Mouse (Mus musculus) adrenal gland, adult (tissue): Measurements from ENCODE around the gene Tead1.
A peak's percentile ranks its signal among the peaks of the same experiment; 100 is the strongest.
"Not testable (repeated sequence)": the region's sequence is repeated elsewhere in the genome, so short reads cannot be mapped to it uniquely, and the experiment has no call there.

Source experiments
- DNase-seq, 2 experiments: peaks; one replicate each; pipeline ENCODE4 v3.0.0; 2022 to 2023; ENCODE audit warnings: low spot score in 1 of 2; ENCODE audit not compliant: inconsistent age in 2 of 2

Tead1 gene

DNA sequence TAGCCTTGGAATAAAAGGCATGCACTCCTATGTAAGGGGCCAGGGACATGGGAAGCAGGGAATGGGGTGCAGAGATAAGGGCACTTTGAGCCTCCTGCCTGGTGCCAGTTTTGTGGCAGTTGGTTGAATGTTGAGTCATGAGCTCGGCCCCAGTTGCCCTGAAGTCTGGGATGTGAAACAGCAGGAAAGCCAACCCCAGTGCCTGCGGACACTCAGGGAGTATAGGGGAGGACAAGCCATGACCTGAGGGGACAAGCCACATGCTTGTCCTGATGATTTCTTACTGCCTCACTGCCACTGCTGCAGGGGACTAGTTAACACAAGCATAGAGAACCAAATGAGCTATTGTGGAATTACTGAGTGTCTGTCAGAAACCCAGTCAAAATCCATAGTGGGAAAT is 228.3 kb downstream of the Tead1 start:
- DNase-seq: peak; percentile 18 to 47

DNA sequence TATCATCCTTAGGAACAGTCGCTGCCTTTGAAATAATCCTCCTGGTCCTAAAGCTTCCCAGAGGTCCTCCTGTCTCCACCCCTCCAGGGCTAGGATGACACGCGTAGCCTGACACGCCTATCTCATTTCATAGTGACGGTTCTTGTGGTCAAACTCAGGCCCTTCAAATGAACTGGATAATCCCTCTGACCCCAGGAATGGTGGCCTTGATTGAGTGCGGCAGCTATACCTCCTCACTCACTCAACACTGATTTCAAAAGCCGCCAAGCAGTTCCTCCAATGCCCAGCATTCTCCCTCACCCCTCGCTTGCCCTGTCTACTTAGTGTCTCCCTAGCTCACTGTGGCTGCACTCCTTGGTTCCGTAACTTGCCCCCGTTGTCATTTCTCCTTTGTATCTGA is 230.0 kb downstream of the Tead1 start:
- DNase-seq: no peak

DNA sequence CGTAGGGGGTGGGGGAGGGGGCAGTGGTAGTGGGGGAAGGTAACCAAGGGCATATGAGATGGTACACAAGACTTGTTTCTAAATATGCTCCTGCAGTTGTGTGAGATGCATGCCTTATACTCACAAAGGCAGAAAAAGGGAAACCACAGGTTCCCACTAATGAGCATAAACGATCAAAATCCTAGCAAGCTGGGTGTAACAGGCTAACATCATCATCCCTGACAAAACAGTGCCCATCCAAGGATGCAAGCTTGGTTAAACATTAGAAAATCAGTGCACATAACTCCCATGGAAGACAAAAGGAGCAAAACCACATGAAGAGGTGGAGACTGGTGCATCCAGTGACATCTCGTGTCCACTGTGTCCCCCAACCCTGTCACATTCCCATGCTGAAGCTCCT is 233.9 kb downstream of the Tead1 start:
- DNase-seq: no peak

DNA sequence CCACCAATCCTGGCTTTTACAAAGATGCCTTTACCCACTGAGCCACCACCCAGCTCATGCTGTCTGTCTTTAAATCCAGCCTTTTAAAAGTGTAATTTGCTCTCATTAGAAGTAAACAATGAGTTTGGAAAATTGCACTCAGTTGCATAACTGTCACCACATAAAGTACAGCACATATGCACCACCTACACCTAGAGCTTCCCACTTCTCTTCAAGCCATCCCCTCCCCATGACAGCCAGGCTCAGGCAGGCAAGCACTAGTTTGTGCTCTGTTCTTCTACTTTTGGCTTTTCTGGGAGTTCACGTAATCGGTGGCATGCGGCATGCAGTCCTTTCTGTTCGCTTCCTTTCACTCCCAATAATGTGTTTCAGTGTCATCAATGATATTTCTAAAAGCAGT is 236.5 kb downstream of the Tead1 start:
- DNase-seq: no peak

DNA sequence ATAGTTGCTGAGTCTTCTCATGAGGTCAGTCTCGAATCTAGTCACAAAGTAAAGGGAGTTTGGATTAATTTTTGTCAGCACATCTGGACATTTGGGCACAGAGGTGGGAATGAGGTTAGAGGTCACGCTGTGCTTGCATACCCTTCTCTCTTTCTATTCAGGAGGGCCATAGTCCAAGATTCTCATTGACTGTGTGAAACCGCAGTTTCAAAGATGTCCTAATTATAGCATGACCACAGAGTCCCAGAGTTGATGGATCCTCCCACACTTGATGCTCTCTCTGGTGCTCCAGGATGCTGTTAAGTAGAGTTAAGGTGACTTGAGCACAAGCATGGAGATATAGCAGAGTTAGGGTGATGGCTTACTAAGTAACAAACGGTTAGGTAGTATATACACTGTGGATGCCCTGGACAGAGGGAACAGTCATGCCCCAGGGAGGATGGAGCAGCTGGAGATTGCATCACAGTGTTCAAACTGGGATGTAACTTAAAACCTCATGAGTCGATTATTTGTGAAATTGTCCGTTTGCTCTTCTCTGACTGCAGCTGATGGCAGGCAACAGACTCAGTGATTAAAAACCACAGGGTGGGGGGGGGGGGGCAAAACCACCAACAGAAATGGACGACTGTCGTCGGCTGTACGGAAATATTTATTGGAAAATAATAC is 238.6 kb downstream of the Tead1 start:
- no peak for DNase-seq

DNA sequence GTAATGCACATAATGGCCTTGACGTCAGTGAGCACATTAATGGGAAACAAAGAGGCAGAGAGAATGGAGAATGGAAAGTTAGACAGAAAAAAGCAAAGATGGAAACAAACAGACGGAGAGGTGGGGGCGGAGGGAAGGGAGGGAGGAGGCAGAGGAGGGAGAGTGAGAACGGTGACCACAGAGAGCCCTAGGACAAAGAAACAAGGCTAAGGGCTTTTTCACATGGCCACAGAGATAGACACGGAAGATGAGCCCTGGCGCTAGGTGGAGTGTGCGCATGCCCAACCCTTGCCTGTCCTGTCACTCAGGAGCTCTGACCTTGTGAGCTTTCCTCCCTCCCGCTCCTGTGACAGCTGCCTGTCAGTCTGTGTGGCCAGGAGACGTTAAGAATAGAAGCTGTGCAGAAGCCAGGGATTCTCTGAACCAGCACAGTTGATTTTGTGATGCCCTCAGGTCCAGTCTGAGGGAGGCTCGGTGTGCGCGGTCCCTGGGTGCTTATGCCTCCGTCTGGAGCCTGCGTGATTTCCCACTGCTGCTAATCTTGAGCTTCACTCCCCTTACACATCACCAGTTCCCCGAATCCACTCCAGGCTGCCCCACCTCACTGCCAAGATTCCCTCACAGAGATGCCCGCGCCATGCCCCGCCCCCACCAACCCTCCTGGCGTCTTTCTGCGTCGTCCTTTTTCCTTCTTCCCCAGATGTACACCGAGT is 239.3 kb downstream of the Tead1 start:
- peak; percentile 66 to 84 for DNase-seq

DNA sequence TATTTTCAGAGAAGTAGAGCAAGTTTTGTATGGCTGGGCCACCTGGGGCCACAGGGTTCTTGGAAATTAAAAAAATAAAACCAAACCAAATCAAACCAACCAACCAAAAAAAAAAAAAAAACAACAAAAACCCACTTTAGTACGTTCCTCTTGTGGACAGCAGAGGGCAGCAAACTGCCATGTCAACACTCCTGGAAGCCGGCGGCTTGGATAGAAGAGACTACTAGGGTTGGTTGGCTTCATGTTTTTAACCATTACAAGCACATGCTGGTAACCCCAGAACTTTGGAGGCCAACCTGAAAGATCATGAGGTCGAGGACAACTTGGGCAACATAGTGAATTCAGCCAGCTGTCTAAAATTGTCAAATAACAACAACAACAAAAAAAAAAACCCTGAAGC is 240.7 kb downstream of the Tead1 start:
- DNase-seq: peak; percentile 54 to 83

DNA sequence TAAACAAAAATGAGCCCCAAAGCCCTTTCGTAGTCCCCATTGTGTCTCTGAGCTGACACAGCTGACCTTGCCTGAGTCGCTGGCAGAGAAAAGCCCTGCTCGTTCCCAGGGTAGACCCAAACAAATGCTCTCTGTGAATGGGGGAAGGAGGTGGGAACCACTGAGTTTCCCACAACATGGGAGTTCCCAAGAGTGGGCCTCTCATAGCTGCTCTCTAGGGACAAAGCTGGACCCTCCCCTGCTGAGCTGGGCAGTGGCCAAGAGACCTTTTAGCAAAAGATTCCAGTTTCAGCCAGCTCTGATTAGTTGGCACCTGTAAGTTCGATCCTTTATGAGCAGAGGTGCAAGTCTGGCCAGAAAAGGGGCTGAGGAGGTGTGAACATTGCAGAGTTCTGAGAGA is 243.7 kb downstream of the Tead1 start:
- no peak for DNase-seq

DNA sequence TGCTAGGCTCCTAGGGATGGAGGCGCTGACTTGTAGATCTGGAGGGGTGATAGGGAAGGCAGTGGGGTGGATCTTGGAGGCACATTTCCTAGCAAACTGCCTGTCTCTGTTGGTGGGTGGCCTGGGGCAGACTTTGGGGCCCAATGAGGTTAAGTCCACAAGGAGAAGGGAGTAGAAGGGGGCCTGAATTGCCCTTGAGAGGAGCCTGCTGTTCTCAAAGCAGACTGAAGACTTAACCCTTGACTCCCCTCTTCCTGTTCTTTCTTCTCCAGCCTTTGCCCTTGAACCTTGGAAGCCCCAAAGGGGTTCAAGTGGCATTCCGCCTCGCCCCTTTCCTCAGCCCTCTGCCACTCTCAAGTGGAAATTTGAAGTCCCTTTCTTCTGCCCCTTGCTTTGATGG is 244.6 kb downstream of the Tead1 start:
- DNase-seq: no peak

DNA sequence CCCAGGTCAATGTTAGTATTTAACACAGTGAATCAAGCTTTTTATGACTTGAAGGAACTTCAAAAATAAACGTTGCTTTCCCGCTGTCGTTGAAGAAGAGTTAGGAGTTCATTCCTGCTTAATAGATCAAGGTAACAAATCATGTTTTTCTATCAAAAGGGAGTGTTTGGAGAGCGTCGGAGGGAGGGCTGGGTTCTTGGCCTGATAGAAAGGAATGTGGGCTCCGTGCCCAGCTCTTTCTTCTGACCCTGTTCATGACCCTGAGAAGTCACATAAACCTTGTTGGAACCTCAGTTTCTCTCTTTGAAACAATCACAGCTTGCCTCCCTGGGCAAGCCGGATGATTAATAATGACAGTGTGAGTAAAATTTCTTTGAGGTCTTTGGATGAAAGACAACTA is 251.6 kb downstream of the Tead1 start:
- DNase-seq: peak; percentile 54 to 85

DNA sequence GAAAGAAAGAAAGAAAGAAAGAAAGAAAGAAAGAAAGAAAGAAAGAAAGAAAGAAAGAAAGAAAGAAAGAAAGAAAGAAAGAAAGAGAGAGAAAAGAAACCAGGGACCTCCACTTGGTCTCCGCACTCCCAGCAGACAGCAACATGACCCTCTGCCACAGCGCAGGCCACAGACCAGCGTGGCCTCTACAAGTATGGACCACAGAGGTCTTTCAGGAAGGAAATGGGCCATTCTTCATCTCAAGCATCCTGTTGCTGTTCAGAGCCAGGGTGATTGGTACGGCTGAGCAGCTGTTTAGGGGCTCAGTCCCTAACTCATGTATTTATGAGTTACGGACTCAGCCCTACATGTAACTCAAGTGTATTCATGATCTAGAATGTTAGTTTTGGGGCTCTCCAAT is 256.8 kb downstream of the Tead1 start:
- DNase-seq: not testable (repeated sequence)

DNA sequence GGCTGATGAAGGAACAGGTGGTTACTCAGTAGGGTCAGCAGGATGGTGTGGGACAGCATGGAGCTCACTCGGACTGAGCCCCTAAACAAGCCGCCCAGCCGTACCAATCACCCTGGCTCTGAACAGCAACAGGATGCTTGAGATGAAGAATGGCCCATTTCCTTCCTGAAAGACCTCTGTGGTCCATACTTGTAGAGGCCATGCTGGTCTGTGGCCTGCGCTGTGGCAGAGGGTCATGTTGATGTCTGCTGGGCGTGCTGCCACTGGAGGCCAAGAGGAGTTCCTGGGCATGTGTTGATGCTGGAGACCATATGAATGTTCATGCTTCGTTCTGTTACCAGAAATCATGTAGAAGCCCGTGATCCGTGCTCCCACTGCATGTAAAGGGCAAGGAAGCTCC is 258.0 kb downstream of the Tead1 start:
- DNase-seq: no peak

DNA sequence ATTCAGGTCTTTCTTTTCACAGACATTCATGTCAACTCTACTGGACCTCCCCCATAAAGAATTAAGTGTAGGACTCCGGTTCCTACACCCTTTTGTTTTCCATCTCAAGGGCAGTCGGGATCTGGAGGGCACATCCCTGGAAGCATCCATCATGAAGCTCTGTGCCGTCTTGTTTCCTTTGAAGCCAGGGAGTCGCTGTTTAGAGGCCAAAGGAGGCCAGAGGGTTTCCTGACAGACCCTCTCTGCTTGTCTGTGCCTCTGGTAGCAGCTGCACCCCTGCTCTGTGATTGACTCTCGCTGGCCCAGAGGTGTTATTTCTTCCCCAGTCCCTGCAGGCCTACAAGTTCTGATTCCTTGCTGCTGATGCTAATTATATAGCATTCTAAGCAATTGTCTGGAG is 259.8 kb downstream of the Tead1 start:
- DNase-seq: peak in 1 of 2 experiments; percentile 38

DNA sequence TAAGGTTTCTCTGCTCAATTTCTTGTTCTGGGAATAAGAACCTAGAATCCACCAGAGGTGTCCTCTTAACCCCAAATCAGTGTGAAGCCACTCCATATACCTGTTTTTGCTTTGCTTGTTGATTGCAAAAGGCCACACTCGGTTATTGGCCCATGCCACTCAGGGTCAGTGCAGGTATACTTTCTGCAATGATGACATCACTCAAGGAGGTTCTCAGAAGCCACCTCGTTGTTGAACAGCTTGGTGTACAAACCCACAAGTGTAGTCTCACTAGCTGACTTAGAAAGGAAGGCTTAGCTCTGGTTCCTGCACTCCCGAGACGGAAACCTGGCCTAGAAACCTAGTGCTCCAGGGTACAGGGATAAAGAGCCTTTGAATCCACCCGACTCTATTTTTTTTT is 263.4 kb downstream of the Tead1 start:
- DNase-seq: no peak

DNA sequence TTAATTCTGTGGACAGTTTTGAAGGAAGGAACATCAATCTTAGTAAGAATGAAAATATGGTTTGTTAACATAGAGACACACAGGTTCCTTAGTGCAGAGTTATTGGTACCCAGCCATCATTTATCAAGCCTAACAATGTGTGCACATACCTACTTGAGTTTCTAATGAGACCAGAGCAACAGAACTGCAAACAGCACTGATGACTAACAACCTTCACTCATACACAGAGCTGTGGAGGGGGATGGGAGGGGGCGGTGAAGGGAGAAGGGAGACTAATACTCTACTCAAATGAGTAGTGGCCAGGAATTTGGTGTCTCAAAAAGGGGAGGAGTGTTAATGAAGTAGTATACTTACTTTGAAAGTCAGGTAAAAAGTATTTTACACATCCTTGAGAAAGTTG is 263.9 kb downstream of the Tead1 start:
- no peak for DNase-seq

DNA sequence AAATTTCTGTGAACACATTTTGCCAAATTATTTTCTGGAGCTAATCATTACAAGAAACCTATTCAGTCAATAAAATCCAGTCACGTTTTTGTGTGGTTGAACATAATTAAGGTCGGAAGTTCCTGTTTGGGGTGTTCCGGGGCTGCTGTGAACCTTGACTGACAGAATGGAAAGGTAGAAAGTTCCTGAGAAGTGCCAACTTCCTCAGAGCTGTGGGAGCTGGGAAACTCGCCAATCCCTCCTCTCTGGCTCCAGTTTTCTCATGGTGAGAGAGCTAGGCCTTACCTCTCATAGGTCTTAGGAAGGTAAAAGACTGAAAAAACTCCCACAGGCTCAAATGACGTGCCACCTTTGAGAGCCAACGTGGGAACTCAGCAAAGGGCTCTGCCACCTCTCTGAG is 267.6 kb downstream of the Tead1 start:
- DNase-seq: no peak

DNA sequence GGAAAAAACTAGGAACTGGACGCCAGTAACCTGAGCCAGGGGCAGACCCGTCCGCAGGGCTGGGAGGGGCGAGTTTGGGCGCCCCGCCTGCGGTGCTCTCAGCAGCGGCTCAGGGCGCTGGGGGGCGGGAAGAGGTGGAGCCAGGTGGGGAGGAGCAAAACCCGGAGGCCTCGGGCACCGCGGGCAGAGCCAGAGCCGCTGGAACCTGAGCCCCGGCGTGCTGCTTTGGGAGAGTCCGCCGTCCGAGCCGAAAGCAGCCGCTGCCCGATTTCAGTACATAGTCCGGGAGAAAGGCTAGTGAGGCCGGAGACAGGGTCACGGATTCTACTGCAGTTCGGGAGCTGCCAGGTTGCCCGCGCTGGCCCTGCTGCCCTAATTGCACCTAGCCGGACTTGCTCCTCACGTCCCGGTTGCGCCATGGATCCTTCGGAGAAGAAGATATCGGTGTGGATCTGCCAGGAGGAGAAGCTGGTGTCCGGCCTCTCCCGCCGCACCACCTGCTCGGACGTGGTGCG is 274.7 kb downstream of the Tead1 start, which contains the start of gene Rassf10:
TSS of gene Rassf10 (plus strand) at position 186 of the 515 bp plus-strand sequence.
- peak; percentile 91 to 97 for DNase-seq

DNA sequence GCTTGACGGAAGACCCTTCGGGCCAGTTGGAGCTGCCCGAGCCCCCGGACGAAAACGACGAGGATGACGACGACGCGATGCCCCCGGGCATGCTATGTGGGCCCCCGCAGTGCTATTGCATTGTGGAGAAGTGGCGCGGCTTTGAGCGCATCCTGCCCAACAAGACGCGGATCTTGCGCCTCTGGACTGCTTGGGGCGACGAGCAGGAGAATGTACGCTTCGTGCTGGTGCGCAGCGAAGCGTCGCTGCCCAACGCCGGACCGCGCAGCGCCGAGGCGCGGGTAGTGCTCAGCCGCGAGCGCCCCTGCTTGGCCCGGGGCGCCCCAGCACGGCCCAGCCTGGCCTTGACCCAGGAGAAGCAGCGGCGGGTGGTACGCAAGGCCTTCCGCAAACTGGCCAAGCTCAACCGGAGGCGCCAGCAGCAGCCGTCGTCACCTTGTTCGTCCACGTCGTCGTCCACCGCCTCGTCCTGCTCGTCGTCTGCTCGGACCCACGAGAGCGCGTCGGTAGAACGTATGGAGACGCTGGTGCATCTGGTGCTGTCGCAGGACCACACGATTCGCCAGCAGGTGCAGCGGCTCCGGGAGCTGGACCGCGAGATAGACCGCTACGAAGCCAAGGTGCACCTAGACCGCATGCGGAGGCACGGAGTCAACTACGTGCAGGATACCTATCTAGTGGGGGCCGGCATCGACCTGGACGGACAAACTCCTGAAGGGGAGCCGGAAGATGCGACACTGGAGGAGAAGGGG is 275.4 kb downstream of the Tead1 start:
- peak; percentile 30 to 82 for DNase-seq

DNA sequence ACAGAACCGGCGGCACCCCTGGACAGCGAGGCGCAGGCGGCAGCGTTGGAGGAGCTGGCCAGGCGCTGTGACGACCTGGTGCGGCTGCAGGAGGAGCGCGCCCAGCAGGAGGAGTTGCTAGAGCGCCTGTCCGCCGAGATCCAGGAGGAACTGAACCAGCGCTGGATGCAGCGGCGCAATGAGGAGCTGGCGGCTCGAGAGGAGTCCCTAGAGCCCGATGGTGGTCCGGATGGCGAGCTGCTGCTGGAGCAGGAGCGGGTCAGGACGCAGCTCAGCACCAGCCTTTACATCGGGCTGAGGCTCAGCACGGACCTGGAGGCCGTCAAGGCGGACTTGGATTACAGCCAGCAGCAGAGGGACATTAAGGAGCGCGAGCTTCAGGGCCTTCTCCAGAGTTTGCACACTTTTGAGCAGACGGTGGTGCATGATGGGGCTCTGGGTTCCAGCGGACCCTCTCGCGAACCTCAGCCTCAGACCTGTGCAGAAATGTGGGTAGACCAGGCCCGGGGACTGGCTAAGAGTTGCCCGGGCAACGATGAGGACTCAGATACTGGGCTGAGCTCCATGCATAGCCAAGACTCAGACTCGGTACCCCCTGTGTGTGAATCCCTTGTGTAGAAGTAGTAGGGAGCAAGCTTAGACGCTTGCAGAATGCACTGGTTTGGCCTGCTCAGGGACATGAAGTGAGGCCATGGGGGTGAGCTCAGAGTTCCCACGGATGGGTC is 276.1 kb downstream of the Tead1 start:
- peak; percentile 55 to 88 for DNase-seq

DNA sequence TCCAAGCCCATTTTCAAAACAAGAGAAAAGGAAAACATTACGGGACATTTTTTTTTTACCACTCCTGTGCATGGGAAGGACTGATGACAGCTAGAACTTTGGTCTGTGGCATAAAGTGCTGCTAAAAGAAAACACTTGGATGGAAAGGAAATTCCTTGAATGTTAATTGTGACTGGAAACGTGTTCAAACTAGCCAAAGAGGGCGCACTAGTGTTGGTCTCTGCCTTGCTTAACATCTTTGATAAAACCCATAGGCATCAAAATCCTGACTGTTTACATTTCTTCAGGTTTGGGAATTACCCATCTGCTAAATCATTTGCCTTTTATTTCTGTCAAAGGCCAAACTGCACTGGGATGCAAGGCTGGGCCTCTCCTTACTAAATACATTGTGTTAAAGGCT is 276.8 kb downstream of the Tead1 start:
- DNase-seq: no peak
